Mouse (Mus musculus) thymus, adult 18-20 months (tissue): ENCODE measurements around the gene Gm21836.
"Not testable (repeated sequence)": the region's sequence is repeated elsewhere in the genome, so short reads cannot be mapped to it uniquely, and the experiment has no call there.

Experiments
- DNase-seq, 2 experiments: peaks; one replicate each; pipeline ENCODE4 v3.0.0; 2022; ENCODE audit warnings: mixed read lengths in 2 of 2

Gene Gm21836

GRCm38 (mm10) chr9:124493693-124494092 is at the start of gene Gm21836:
Gene Gm21836, minus strand, starts transcription at chr9:124493793.
- not testable (repeated sequence) for DNase-seq

- DNase-seq, result not testable (repeated sequence)
Measured at GRCm38 (mm10) chr9:124480361-124480980, 13.1 kb downstream of the Gm21836 start.

GRCm38 (mm10) chr9:124478081-124478480 is 15.5 kb downstream of the Gm21836 start:
- no peak for DNase-seq

GRCm38 (mm10) chr9:124476096-124476902 is 17.3 kb downstream of the Gm21836 start, which contains the start of gene Ppp2r3d:
Gene Ppp2r3d, minus strand, starts transcription at chr9:124476898.
- DNase-seq, result no peak

GRCm38 (mm10) chr9:124475689-124476088 is 17.9 kb downstream of the Gm21836 start:
- DNase-seq, result no peak

- no peak for DNase-seq
Measured at GRCm38 (mm10) chr9:124456572-124456971, 37.0 kb downstream of the Gm21836 start.
